Mouse (Mus musculus): ENCODE data around the gene Hhex. TPM values are rescaled to one million over a fixed set of nuclear protein-coding genes. Genes with fewer than 3 reads are reported as not detected.
A peak's percentile ranks its signal among the peaks of the same experiment; 100 is the strongest.

The Hhex gene
- 0.74 TPM for polyA plus RNA-seq (2012; fragmentation: generic; extraction: Trizol)
- long read RNA-seq, experiment 1, partial matches to known transcripts = 1 of 1 reads
- long read RNA-seq, experiment 1, other reads (novel, unspliced or antisense) = 0 of 1 reads
- long read RNA-seq, experiment 2, transcript Hhex-201 (4 exons, 1,802 nt) = major isoform, 6 of 6 reads
- long read RNA-seq, experiment 2, partial matches to known transcripts = 0 of 6 reads
- long read RNA-seq, experiment 2, other reads (novel, unspliced or antisense) = 0 of 6 reads

DNA sequence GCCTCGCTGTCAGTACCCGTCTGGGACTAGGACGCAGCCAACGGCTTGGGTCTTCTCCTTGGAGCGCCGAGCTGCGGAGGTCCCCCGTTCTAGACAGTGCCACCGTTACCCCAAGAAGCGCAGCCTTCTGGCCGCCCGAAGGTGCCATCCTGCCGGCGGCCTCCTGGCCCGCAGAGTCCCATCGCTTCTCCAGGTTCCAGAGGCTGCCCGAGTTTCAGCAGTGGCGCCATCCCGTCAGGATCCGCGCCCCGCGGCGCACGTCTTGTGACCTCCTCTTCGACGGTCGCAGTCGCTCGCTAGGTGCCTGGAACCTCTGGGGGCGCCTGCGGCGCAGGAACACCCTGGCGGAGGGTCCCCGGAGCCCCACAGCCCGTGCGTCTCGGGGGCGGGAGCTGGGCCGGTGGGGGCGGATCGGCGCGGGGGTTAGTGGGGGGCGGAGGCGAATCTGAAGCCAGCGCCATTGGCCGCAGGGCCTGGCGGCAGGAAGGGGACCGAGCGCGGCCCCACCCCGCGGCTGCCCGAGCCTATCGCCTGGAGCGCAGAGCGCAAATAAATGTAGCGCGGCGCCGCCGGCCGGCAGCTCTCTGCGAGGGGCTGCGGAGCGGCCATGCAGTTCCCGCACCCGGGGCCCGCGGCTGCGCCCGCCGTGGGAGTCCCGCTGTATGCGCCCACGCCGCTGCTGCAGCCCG is at the start of gene Hhex:
TSS of gene Hhex (plus strand) at position 548 of the 689 bp plus-strand sequence.
- TF ChIP-seq MYOG (IDR thresholded peaks at IDR 0.05; ENCODE audit: control insufficient read depth, extremely low read depth, insufficient read length) (no peak), FOSL1 (IDR thresholded peaks at IDR 0.05; ENCODE audit: insufficient read depth, low read length, poor library complexity, severe bottlenecking) (no peak), CTCF (IDR thresholded peaks at IDR 0.05; ENCODE audit: control insufficient read depth, insufficient read depth, insufficient read length) (no peak), CEBPB (IDR thresholded peaks at IDR 0.05; ENCODE audit: low read depth) (no peak), USF1 (IDR thresholded peaks at IDR 0.05; ENCODE audit: low read depth) (no peak), MYOD1 (IDR thresholded peaks at IDR 0.05; ENCODE audit: control insufficient read depth, insufficient read length, low read depth) (no peak)
- H3K36me3 ChIP-seq (ENCODE audit: control insufficient read depth, insufficient read depth) = no peaks in the 10 kb centered on the region
- H3ac ChIP-seq (ENCODE audit: control insufficient read depth, insufficient read length, low read depth) = peak within 1 kb of the TSS; percentile 50
- H3K79me2 ChIP-seq (ENCODE audit: control insufficient read depth, insufficient read depth) = no peaks in the 10 kb centered on the region
- no peaks in the 10 kb centered on the region for H3K27me3 ChIP-seq (ENCODE audit: control insufficient read depth, insufficient read depth, insufficient read length)
- peak within 1 kb of the TSS; percentile 52 for H3K4me3 ChIP-seq (ENCODE audit: insufficient read depth, poor library complexity, severe bottlenecking)
- no peaks in the 10 kb centered on the region for H3K79me3 ChIP-seq (ENCODE audit: low read depth)

- H3K27me3 ChIP-seq (ENCODE audit: control insufficient read depth, insufficient read depth, insufficient read length) = no peaks in the 10 kb centered on the region
- TF ChIP-seq MYOG (IDR thresholded peaks at IDR 0.05; ENCODE audit: control insufficient read depth, extremely low read depth, insufficient read length) = no peak
- no peak for TF ChIP-seq MAX (IDR thresholded peaks at IDR 0.05)
- TF ChIP-seq CTCF (IDR thresholded peaks at IDR 0.05; ENCODE audit: control insufficient read depth, insufficient read depth, insufficient read length) = no peak
- H3K79me2 ChIP-seq (ENCODE audit: control insufficient read depth, insufficient read depth) = peaks cover 65% of the 10 kb centered on the region
- H3ac ChIP-seq (ENCODE audit: control insufficient read depth, insufficient read length, low read depth) = no peak overlapping the region
- no peak overlapping the region for H3K4me3 ChIP-seq (ENCODE audit: insufficient read depth, poor library complexity, severe bottlenecking)
- H3K79me3 ChIP-seq (ENCODE audit: low read depth) = peaks cover 50% of the 10 kb centered on the region
- H3K36me3 ChIP-seq (ENCODE audit: control insufficient read depth, insufficient read depth) = peaks cover 78% of the 10 kb centered on the region
Measured at GRCm38 (mm10) chr19:37386126-37386525, 48.5 kb upstream of the Hhex start.

DNA sequence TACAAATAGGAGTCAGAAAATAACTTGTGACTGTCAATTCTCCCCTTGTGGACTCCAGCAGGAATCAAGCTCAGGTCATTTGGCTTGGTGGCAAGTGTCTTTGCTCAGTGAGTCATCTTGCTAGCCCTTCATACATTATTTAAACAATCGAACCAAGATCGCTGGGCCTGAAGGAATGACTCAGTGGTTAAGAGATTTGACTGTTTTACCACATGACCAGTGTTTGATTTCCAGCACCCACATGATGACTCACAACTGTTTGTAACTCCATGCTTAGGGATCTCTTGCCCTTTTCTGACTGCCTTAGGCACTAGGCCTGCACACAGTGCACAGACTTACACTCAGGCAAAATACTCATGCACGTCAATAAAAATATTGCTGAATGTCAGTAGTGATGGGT is 42.7 kb upstream of the Hhex start:
- H3K27me3 ChIP-seq (ENCODE audit: control insufficient read depth, insufficient read depth, insufficient read length) = no peaks in the 10 kb centered on the region
- peaks cover 26% of the 10 kb centered on the region for H3K79me3 ChIP-seq (ENCODE audit: low read depth)
- no peak overlapping the region for H3K4me3 ChIP-seq (ENCODE audit: insufficient read depth, poor library complexity, severe bottlenecking)
- peaks cover 88% of the 10 kb centered on the region for H3K36me3 ChIP-seq (ENCODE audit: control insufficient read depth, insufficient read depth)
- peaks cover 52% of the 10 kb centered on the region for H3K79me2 ChIP-seq (ENCODE audit: control insufficient read depth, insufficient read depth)
- H3ac ChIP-seq (ENCODE audit: control insufficient read depth, insufficient read length, low read depth) = no peak overlapping the region
- TF ChIP-seq MYOG (IDR thresholded peaks at IDR 0.05; ENCODE audit: control insufficient read depth, extremely low read depth, insufficient read length) (no peak), CEBPB (IDR thresholded peaks at IDR 0.05; ENCODE audit: low read depth) (no peak), MYOD1 (IDR thresholded peaks at IDR 0.05; ENCODE audit: control insufficient read depth, insufficient read length, low read depth) (peak; percentile 4), FOSL1 (IDR thresholded peaks at IDR 0.05; ENCODE audit: insufficient read depth, low read length, poor library complexity, severe bottlenecking) (peak; percentile 85), MAX (IDR thresholded peaks at IDR 0.05) (no peak), USF1 (IDR thresholded peaks at IDR 0.05; ENCODE audit: low read depth) (peak; percentile 85), CTCF (IDR thresholded peaks at IDR 0.05; ENCODE audit: control insufficient read depth, insufficient read depth, insufficient read length) (no peak)

DNA sequence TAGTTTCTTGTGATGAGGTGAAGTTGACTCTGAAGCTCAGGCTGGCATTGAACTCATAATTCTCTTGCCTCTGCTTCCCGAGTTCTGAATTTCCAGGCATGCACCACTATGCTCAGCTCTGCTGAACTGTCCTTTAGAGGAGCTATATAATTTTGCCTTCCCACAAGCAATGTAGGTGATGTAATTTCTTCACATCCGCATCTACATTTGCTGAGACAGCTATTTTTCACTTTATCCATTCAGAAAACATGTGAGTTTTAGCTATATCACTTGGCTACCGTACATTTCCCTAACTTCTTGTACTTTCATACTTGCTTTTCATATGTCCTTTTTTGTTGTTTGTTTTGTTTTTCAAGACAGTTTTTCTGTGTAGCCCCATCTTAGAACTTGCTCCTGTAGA is 38.3 kb upstream of the Hhex start:
- peaks cover 86% of the 10 kb centered on the region for H3K36me3 ChIP-seq (ENCODE audit: control insufficient read depth, insufficient read depth)

GRCm38 (mm10) chr19:37400936-37401335 is 33.7 kb upstream of the Hhex start:
- Histone ChIP-seq H3K36me3 (ENCODE audit: control insufficient read depth, insufficient read depth) (peaks cover 96% of the 10 kb centered on the region), H3K79me3 (ENCODE audit: low read depth) (peaks cover 10% of the 10 kb centered on the region)
- TF ChIP-seq USF1 (IDR thresholded peaks at IDR 0.05; ENCODE audit: low read depth) = no peak
- TF ChIP-seq MYOG (IDR thresholded peaks at IDR 0.05; ENCODE audit: control insufficient read depth, extremely low read depth, insufficient read length) = no peak
- TF ChIP-seq MAX (IDR thresholded peaks at IDR 0.05) = no peak
- no peak for TF ChIP-seq CEBPB (IDR thresholded peaks at IDR 0.05; ENCODE audit: low read depth)
- TF ChIP-seq MYOD1 (IDR thresholded peaks at IDR 0.05; ENCODE audit: control insufficient read depth, insufficient read length, low read depth) = no peak
- no peak for TF ChIP-seq CTCF (IDR thresholded peaks at IDR 0.05; ENCODE audit: control insufficient read depth, insufficient read depth, insufficient read length)
- no peak for TF ChIP-seq FOSL1 (IDR thresholded peaks at IDR 0.05; ENCODE audit: insufficient read depth, low read length, poor library complexity, severe bottlenecking)

More for the DNA sequence above, 38.3 kb upstream of the Hhex start:
- Histone ChIP-seq H3K79me2 (ENCODE audit: control insufficient read depth, insufficient read depth) (peaks cover 60% of the 10 kb centered on the region), H3K27me3 (ENCODE audit: control insufficient read depth, insufficient read depth, insufficient read length) (no peaks in the 10 kb centered on the region), H3K79me3 (ENCODE audit: low read depth) (peaks cover 18% of the 10 kb centered on the region), H3K4me3 (ENCODE audit: insufficient read depth, poor library complexity, severe bottlenecking) (no peak overlapping the region), H3ac (ENCODE audit: control insufficient read depth, insufficient read length, low read depth) (no peak overlapping the region)
- no peak for TF ChIP-seq CTCF (IDR thresholded peaks at IDR 0.05; ENCODE audit: control insufficient read depth, insufficient read depth, insufficient read length)
- TF ChIP-seq FOSL1 (IDR thresholded peaks at IDR 0.05; ENCODE audit: insufficient read depth, low read length, poor library complexity, severe bottlenecking) = no peak
- no peak for TF ChIP-seq MAX (IDR thresholded peaks at IDR 0.05)
- no peak for TF ChIP-seq USF1 (IDR thresholded peaks at IDR 0.05; ENCODE audit: low read depth)
- TF ChIP-seq MYOD1 (IDR thresholded peaks at IDR 0.05; ENCODE audit: control insufficient read depth, insufficient read length, low read depth) = no peak
- no peak for TF ChIP-seq MYOG (IDR thresholded peaks at IDR 0.05; ENCODE audit: control insufficient read depth, extremely low read depth, insufficient read length)
- TF ChIP-seq CEBPB (IDR thresholded peaks at IDR 0.05; ENCODE audit: low read depth) = no peak

More at GRCm38 (mm10) chr19:37400936-37401335, 33.7 kb upstream of the Hhex start:
- Histone ChIP-seq H3K27me3 (ENCODE audit: control insufficient read depth, insufficient read depth, insufficient read length) (no peaks in the 10 kb centered on the region), H3ac (ENCODE audit: control insufficient read depth, insufficient read length, low read depth) (no peak overlapping the region), H3K4me3 (ENCODE audit: insufficient read depth, poor library complexity, severe bottlenecking) (no peak overlapping the region), H3K79me2 (ENCODE audit: control insufficient read depth, insufficient read depth) (peaks cover 32% of the 10 kb centered on the region)
